Mouse (Mus musculus) frontal cortex, adult (tissue): ENCODE data around the gene Stpg2.

Experiments used
- ATAC-seq: cut with Nextera tagmentation; 2 replicates; pipeline ENCODE4 v1.9.2; 2017; ENCODE audit warnings: mild to moderate bottlenecking, moderate library complexity, mixed read lengths; ENCODE audit not compliant: low TSS enrichment

Stpg2 gene

GRCm38 (mm10) chr3:139733156-139733555 is 527.7 kb downstream of the Stpg2 start:
- ATAC-seq = no peak

DNA sequence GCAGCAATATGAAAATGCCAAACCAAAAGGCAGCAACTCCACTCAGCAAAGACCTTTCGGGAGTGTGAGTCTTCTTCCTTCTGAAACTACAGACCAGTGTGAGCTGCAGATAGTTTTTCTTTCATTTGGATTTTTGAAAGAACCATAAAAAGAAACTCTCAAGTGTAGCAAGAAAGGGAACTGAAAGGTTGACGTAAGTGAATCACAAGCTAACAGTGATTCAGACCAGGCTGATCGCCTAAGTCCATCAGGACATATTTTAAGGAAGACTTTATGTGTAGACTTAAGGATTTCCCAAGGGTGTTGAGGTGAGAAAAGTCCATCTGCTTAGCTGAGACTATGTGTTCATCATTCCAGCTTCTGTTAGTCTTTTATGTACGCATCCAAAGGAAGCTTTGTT is 533.9 kb downstream of the Stpg2 start:
- ATAC-seq = peak; percentile 80
